Mouse (Mus musculus): ENCODE results near the gene Ap1m1.
A peak's percentile ranks its signal among the peaks of the same experiment; 100 is the strongest.

Gene Ap1m1

GRCm38 (mm10) chr8:72293309-72293708 is 53.5 kb downstream of the Ap1m1 start:
- DNase-seq (ENCODE audit: low read depth): no peak

GRCm38 (mm10) chr8:72295125-72295524 is 55.3 kb downstream of the Ap1m1 start:
- peak; percentile 55 for DNase-seq (ENCODE audit: low read depth)

GRCm38 (mm10) chr8:72295679-72296078 is 55.9 kb downstream of the Ap1m1 start:
- peak; percentile 90 for DNase-seq (ENCODE audit: low read depth)

- no peak for DNase-seq (ENCODE audit: low read depth)
Observed at GRCm38 (mm10) chr8:72296561-72296960, 56.7 kb downstream of the Ap1m1 start.

GRCm38 (mm10) chr8:72298928-72299327 is 59.1 kb downstream of the Ap1m1 start:
- DNase-seq (ENCODE audit: low read depth): no peak

GRCm38 (mm10) chr8:72300654-72301400 is 61.0 kb downstream of the Ap1m1 start:
- DNase-seq (ENCODE audit: low read depth): no peak

GRCm38 (mm10) chr8:72301497-72301896 is 61.7 kb downstream of the Ap1m1 start:
- DNase-seq (ENCODE audit: low read depth): no peak

GRCm38 (mm10) chr8:72302986-72303612 is 63.3 kb downstream of the Ap1m1 start:
- DNase-seq (ENCODE audit: low read depth): no peak

GRCm38 (mm10) chr8:72303633-72304032 is 63.8 kb downstream of the Ap1m1 start:
- DNase-seq (ENCODE audit: low read depth): peak; percentile 81

GRCm38 (mm10) chr8:72305210-72305905 is 65.5 kb downstream of the Ap1m1 start, which contains the start of gene Gm10282:
Gene Gm10282 (minus strand): TSS chr8:72305260.
- no peak for DNase-seq (ENCODE audit: low read depth)

GRCm38 (mm10) chr8:72306913-72307312 is 67.1 kb downstream of the Ap1m1 start:
- no peak for DNase-seq (ENCODE audit: low read depth)
